Comparison of ENCODE assay signal across 8 mouse cellular contexts in genomic region chr4:32337638-32338037, GRCm38 (mm10).
DNase-seq lines count a peak whose midpoint lies in the region; TF ChIP-seq lines count a peak whose summit lies in the region.

No protein-coding gene starts in this region.

- 10% methylated on average over 11 of the region's 11 CpGs for WGBS in kidney, adult 2 months
- 22% methylated on average over 11 of the region's 11 CpGs for WGBS in lung, adult 2 months

- no peaks in the 10 kb centered on the region for H3K36me3 ChIP-seq in kidney, adult 2 months (ENCODE audit: control insufficient read depth, insufficient read depth, low read length)

- no peak overlapping the region for H3K4me3 ChIP-seq in kidney, adult 2 months (ENCODE audit: insufficient read depth, low read depth, low read length)
- H3K4me3 ChIP-seq in lung, adult 2 months (replicated peaks; ENCODE audit: extremely low read depth, low read depth, low read length): no peak overlapping the region
- no peak overlapping the region for H3K4me3 ChIP-seq in layer of hippocampus, adult 2 months

- TF ChIP-seq CTCF in kidney, adult 2 months (conservative IDR thresholded peaks at IDR 0.05; ENCODE audit: insufficient read depth, insufficient read length, low read depth, low read length): no peak
- TF ChIP-seq CTCF in lung, adult 2 months (IDR thresholded peaks at IDR 0.05; ENCODE audit: insufficient read depth, low read length): no peak
- TF ChIP-seq CTCF in layer of hippocampus, adult 2 months (conservative IDR thresholded peaks at IDR 0.05): no peak

- peak; percentile 50 for DNase-seq in ovary, adult 18-20 months (ENCODE audit: low spot score)
- no peak for DNase-seq in ovary, postnatal 10 days (ENCODE audit: low spot score)
- peak; percentile 33 for DNase-seq in forelimb bud, embryonic 11.5 days (ENCODE audit: low read depth, low spot score)
- peak; percentile 90 for DNase-seq in kidney, adult 2 months
- DNase-seq in lung, adult 2 months: peak; percentile 71
- no peak for DNase-seq in thymus, postnatal 36 days
- DNase-seq in testis, postnatal 14 days (ENCODE audit: low spot score): no peak
- DNase-seq in layer of hippocampus, adult 2 months (ENCODE audit: low spot score in 2 of 2): no peak

- no peaks in the 10 kb centered on the region for H3K27me3 ChIP-seq in kidney, adult 2 months (replicated peaks; ENCODE audit: control insufficient read depth, insufficient read depth, low read length)

- H3K4me1 ChIP-seq in kidney, adult 2 months (ENCODE audit: control insufficient read depth, insufficient read depth, low read length): peaks cover 6% of the 10 kb centered on the region; the same call in 1 of the 2 replicates
- H3K4me1 ChIP-seq in lung, adult 2 months (ENCODE audit: control insufficient read depth, insufficient read depth, low read length): peaks cover 15% of the 10 kb centered on the region

- no peak overlapping the region for H3K27ac ChIP-seq in kidney, adult 2 months (ENCODE audit: insufficient read depth, low read depth, low read length)
- no peak overlapping the region for H3K27ac ChIP-seq in layer of hippocampus, adult 2 months

- TF ChIP-seq POLR2A in kidney, adult 2 months (IDR thresholded peaks at IDR 0.05; ENCODE audit: low read depth, low read length): no peak
- TF ChIP-seq POLR2A in lung, adult 2 months (IDR thresholded peaks at IDR 0.05; ENCODE audit: borderline replicate concordance, extremely low read depth, low read depth, low read length): no peak

Comparison
In these comparisons a context has a peak if more than half of its experiments do, and no peak if none do; other contexts are left out.
1. DNase-seq: peak in ovary, adult 18-20 months (single experiment), forelimb bud, embryonic 11.5 days (single experiment), kidney, adult 2 months (single experiment) and lung, adult 2 months (single experiment); none in ovary, postnatal 10 days (single experiment), thymus, postnatal 36 days (0 of 2), testis, postnatal 14 days (single experiment) and layer of hippocampus, adult 2 months (0 of 2).